Mouse (Mus musculus) kidney, adult 8-10 months (tissue): ENCODE data around the gene Lrig1.
"Not testable (repeated sequence)": the region's sequence is repeated elsewhere in the genome, so short reads cannot be mapped to it uniquely, and the experiment has no call there.

Source experiments
- DNase-seq, 2 experiments: peaks; one replicate each; pipeline ENCODE4 v3.0.0; 2022

Gene Lrig1

GRCm38 (mm10) chr6:94560896-94561295, 139.1 kb downstream of the Lrig1 start:
- DNase-seq = no peak

DNA sequence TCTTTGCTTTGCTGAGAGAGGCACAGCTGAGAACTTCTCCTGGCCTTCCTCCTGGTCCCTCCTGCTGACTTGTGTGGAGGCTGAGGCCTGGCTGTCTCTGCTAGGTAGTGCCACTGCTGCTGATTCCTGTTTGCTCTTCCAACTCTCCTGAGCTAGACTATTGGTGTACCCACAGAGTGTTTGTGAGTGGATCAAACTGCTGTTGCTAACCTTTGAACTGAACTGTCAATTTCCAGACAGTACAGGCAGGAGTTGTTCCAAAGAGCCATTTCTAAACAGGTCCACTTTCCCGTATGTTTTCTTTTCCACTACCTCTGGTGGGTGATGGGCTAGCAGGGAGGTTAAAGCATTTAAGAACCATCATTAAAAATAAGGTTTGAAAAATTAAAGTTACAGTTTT, 141.4 kb downstream of the Lrig1 start:
- not testable (repeated sequence) for DNase-seq
